Mouse (Mus musculus): Measurements from ENCODE around the gene Sh3glb2.

Gene Sh3glb2

DNA sequence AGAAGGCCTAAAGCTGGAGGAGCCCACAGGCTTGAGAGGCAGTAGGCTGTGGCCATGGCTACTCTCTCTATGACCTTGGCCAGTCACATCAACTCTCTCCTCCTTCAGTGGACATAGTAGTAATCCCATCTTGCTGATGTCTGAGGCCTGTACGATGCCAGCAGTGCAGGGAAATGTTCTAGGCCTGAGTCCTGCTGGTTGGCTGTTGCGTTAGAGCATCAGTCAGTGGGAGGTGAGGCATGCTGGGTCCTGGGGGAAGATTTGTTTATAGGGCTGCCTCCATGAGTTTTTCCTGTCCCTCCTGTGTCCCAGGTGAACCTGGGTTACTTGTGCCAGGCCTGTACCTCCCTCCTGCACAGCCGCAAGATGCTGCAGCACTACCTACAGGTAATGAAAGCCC is 17.1 kb downstream of the Sh3glb2 start:
- no peak for DNase-seq (ENCODE audit: low spot score)

DNA sequence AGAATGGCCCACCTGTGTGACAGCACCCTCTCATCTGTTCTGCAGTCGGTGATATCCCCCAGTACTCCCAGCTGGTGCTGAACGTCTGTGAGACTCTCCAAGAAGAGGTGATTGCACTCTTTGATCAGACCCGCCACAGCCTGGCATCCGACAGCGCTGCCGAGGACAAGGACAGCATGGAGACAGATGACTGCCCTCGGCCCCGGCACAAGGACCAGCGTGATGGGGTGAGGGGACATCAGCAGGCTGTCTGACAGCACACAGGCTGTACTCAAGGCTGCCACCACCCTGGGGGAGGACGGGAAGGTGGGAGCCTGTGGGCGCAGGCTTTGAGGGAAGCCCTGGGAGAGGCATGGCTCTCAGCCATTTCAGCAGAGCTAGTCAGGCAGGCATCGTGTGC is 22.0 kb downstream of the Sh3glb2 start:
- no peak for DNase-seq (ENCODE audit: low spot score)

DNA sequence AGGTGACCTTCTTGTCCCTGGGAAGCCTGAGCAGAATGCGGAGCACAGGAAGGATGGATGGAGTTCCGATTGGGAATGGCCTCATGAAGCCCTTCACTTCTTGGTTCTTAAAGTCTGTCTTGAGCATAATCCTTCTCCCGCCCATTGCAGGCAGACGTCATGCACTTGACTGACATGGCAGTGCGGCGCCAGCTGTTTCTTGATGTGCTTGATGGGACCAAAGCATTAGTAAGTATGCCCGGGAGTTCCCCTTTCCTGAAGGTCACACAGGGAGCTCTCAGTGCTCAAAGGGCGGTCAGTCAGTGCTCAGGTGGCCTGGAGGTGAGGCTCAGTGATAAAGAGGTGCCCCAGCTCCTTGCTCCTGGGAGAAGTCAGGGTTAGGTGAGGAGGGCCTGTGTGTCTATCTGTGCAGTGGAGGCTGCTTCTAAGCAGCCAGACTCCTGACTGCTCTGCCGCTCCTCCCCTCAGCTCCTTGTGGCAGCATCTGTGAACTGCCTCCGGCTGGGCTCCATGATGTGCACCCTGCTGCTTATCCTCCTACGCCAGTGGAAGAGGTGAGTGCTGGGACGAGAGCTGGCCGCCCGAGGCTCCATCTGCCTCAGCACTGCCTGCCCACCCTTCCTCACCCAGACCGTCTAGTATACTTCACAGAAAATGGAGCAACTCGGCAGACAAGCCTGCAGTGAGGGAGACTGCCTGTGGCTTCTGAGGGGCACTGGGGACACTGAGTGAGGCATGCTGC is 22.8 kb downstream of the Sh3glb2 start:
- no peak for DNase-seq (ENCODE audit: low spot score)

DNA sequence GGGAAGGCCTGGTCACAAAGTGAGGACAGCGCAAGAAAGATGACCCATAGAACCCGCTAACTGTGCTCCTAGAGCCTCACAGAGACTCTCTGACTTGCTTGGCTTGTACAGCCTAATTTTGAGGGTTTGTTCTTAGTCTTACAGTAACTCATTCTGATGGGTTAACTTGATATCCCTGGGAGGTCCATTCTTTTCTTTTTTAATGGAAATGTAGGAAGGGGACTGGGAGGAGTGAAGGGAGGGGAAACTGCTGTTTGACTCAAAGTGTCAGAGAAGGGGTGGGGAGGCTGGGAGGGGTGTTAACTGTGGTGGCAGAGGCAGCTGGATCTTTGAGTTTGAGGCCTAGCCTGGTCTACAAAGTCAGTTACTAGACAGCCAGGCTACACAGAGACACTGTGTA is 23.8 kb downstream of the Sh3glb2 start:
- DNase-seq (ENCODE audit: low spot score): no peak

DNA sequence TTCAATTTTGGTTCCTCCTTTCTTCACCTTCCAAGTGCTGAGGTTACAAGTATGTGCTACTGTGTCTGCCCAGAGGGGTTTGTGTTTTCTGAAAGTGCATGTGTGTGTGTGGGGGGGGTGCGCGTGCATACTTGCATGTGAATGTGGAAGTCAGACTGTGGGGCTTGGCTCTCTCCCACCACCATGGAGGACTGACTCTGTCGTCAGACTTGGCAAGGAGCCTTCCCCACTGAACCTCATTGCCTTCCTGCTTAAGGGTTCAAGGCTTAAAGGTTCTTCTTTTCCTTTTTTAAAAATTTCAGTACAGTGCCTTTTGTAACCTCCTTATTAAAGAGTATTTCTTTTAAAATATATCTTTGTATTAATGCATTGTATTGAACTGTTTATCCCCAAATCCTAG is 30.3 kb downstream of the Sh3glb2 start:
- DNase-seq (ENCODE audit: low spot score): no peak

DNA sequence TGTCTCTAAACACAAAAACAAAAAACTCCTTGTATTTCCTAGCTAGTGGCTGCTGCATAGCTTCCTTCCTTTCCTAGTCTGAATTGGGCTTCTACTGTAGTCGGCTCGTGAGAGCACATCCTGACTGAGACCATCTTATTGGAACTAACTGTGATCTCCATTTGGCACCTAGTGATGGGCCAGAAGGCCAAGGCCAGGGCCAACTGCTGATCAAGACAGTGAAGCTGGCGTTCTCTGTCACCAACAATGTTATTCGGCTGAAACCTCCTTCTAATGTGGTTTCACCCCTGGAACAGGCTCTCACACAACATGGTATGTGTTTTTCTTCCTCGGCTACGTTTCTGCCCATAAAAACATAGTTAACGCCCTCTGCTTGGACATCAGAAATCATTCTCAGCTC is 31.9 kb downstream of the Sh3glb2 start:
- DNase-seq (ENCODE audit: low spot score): no peak

DNA sequence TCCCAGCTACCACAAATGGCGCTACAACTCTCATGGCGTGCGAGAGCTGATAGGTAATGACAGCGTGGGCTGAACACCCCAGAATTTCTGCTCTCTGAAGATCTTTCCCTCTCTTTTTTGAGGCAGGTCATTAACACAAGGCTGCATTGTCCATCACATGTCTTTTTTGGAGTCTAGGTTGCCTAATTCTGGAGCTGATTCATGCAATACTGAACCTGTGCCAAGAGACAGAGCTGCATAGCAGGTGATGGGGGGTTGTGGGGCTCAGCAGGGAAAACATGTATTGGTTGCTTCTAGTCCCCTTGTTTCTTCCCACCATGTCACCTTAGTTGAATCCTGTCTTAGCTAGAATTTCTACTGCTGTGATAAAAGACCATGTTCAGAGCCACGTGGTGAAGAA is 33.8 kb downstream of the Sh3glb2 start:
- no peak for DNase-seq (ENCODE audit: low spot score)

DNA sequence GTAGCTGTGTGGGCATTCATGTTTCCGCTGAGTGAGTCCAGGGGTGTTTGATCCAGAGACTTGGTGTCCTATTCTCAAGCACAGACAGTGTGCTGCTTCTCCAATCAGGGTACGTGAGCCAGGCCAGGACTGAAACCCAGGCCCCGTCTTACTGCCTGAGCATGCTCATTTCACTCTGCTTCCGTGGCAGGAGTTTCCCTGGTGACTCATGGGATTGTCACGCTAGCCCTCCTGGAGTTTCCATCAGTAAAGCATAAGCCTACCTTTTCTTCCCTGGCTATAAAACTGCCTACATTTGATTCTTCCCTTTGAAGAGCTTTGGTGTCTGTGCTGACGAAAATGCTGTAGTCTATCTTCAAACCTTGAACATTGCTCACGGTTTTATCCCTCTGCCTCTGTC is 36.0 kb downstream of the Sh3glb2 start:
- no peak for DNase-seq (ENCODE audit: low spot score)

DNA sequence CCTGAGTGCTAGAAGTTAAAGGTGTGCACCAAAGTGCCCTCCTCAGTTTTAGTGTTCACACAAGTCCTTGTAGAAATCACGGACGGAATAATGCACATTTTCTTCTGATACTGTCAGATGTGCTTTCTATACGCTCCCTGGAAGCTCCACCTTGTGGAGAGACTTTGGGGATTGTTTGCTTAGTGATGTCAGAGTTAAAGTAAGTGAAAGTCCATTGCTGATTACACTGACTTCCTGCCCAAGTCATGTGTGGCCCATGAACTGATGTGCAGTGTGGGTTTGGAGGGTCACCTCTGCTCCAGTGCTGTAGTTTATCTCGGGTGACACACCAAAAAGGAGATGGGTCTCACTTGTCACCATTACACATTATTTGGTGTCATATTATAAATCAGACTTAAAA is 39.9 kb downstream of the Sh3glb2 start:
- no peak for DNase-seq (ENCODE audit: low spot score)

DNA sequence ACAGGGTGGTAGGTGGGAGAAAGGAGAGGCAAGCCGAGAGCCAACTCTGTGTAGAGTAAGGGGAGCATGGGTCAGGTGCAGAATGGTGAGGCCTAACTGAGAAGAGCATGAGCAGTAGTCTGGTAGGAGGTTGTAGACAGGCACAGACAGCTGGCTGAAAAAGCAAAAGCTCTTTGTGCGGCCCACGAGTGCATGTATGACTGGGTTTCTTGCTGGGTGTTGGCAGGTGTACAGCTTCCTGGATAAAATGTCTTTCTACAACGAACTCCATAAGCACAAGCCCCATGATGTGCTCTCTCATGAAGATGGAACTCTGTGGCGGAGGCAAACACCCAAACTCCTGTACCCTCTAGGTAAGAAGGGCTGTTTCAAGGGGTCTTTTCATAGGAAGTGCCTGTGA is 42.2 kb downstream of the Sh3glb2 start:
- DNase-seq (ENCODE audit: low spot score): peak; percentile 38

DNA sequence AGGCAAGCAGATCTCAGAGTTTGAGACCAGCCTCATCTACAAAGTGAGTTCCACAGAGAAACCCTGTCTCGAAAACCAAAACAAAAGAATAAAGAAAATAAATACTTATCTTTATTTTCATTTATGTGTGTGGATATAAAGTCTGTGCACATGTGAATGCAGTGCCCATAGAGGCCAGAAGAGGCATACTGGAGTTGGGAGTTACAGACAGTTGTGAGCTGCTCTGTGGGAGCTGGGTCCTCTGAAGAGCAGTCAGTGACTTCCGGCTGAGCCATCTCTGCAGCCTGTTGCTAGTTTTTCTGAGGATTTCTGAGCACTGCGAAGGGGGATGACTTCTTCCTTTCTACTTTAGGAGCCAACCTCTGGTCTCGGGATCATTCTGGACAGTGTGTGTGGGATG is 43.0 kb downstream of the Sh3glb2 start:
- no peak for DNase-seq (ENCODE audit: low spot score)

DNA sequence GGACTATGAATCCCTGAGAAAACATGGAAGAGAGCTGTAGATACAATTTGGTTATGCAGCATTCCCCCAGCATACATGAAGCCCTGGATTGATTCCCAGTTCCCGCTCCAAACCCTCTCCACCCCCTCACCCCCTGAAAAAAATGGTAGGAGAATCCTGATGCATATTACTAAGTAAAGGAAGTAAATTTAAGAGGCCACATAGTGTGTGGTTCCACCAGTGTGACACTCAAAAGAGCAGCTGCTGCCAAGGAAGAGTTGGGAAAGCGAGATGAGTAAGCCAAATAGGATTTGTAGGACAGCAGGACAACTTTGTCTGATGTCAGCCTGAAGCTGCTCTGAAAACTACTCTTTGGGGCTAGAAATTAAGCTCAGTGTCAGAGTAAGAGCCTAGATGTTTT is 47.7 kb downstream of the Sh3glb2 start:
- DNase-seq (ENCODE audit: low spot score): no peak

DNA sequence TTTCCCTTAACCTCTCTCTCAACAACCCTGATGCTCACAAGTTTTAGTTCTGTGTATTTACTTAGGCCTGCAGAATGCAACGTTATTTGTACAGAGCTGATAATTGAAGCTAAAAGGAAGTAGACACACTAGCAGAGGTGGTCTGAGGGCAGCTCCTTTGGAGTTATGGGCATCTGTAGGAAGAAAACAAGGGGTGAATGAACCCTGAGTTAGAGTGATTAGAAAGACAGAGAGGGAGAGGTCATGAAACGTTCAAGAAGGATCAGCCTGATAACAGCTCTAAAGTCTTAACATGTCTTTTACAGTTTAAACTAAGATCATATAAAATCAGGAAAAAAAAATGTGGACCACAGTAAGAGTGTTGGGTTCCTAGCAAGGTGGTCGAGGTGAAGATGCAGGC is 49.8 kb downstream of the Sh3glb2 start:
- DNase-seq (ENCODE audit: low spot score): no peak

DNA sequence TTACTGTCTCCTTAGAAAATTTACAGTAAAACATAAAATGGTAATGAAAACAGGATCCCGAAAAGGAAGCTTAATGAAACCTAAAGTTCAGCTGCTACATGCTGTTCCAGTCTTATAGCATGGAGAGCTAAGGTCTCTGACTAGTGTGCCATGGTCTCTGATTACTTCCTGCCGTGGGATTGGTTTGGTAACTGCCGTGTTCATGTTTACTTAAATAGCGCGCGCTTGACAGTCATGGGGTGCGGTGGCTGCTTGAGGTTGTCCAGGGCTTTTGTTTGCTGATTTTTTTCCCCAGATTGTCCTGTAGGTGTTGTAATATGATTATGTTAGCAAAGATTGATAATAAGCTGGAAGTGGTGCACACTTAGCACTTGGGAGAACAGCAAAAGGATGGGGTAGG is 53.0 kb downstream of the Sh3glb2 start:
- DNase-seq (ENCODE audit: low spot score): no peak

DNA sequence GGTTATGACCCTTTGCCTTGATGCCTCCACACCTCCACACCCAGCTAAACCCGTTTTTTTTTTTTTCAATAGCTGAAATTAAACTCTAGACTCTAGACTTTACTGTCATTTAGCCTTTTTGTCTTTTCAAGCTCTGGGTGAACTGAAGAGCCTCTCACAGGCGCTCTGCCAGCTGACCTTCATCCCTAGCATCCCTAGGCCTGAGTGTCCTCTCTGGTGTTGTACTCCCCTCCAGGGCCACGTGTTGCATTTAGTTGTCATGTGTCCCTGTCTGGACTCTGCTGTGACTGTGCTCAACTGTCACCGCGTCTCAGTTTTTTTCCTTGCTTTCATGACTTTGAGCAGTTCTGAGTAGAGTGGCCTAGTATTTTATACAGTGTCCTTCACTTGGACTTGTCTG is 59.2 kb downstream of the Sh3glb2 start:
- no peak for DNase-seq (ENCODE audit: low spot score)

DNA sequence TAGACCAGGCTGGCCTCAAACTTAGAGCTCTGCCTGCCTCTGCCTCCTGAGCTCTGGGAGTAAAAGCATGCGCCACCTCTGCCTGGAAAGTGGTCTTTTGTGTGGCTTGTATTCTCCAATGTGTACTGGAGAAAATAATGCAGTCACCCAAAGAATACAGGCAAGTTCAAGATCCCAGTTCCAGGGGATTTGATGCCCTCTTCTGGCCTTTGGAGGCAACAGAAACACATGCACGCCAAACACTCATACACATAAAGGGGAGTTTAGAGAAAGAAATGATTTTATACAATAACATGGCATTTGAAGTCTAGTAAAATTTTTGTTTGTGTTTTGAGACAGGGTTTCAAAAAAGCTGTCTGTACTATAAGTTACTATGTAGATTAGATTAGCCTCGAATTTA is 59.6 kb downstream of the Sh3glb2 start:
- no peak for DNase-seq (ENCODE audit: low spot score)
